ENCODE assay signal across 12 mouse cellular contexts in genomic region chr2:105659350-105659749, GRCm38 (mm10). TPM values are rescaled to one million over a fixed set of nuclear protein-coding genes. Genes with fewer than 3 reads are reported as not detected.
DNase-seq lines count a peak whose midpoint lies in the region; ATAC-seq and TF ChIP-seq lines count a peak whose summit lies in the region.
"Had no signal": no experiment of that assay in that cellular context is flagged by ENCODE, and none has a peak within 500 bp of the region (broad histone marks: within the 10 kb centered on the region; RNA-seq: fewer than 3 reads in every experiment).

No protein-coding gene starts in this region.

- no peak overlapping the region for H3K9ac ChIP-seq in forebrain, postnatal 0 days
- H3K9ac ChIP-seq in midbrain, embryonic 14.5 days (replicated peaks; ENCODE audit: low read length) = no peak overlapping the region
- H3K9ac ChIP-seq in stomach, postnatal 0 days (ENCODE audit: low read length) = no peak overlapping the region
- H3K9ac ChIP-seq: liver, embryonic 15.5 days had no signal

- no peaks in the 10 kb centered on the region for H3K9me3 ChIP-seq in heart, embryonic 10.5 days
- no peaks in the 10 kb centered on the region for H3K9me3 ChIP-seq in forebrain, postnatal 0 days (ENCODE audit: low read length)
- no peaks in the 10 kb centered on the region for H3K9me3 ChIP-seq in midbrain, embryonic 14.5 days (ENCODE audit: control insufficient read depth, low read length)
- H3K9me3 ChIP-seq in stomach, postnatal 0 days (ENCODE audit: control insufficient read depth, low read length) = no peaks in the 10 kb centered on the region
- H3K9me3 ChIP-seq: liver, embryonic 15.5 days had no signal

- H3K4me1 ChIP-seq in heart, embryonic 10.5 days = peaks cover 24% of the 10 kb centered on the region; the same call in 1 of the 2 replicates
- no peaks in the 10 kb centered on the region for H3K4me1 ChIP-seq in forebrain, postnatal 0 days (ENCODE audit: insufficient read depth)
- H3K4me1 ChIP-seq in midbrain, embryonic 14.5 days (ENCODE audit: control insufficient read depth, insufficient read depth, low read length) = no peaks in the 10 kb centered on the region
- no peaks in the 10 kb centered on the region for H3K4me1 ChIP-seq in stomach, postnatal 0 days (replicated peaks; ENCODE audit: control insufficient read depth, insufficient read depth)
- H3K4me1 ChIP-seq: liver, embryonic 15.5 days had no signal

- no peak overlapping the region for H3K27ac ChIP-seq in heart, embryonic 10.5 days
- no peak overlapping the region for H3K27ac ChIP-seq in forebrain, postnatal 0 days (ENCODE audit: low read depth, low read length)
- H3K27ac ChIP-seq in midbrain, embryonic 14.5 days (replicated peaks; ENCODE audit: low read depth, low read length) = no peak overlapping the region
- no peak overlapping the region for H3K27ac ChIP-seq in stomach, postnatal 0 days (replicated peaks)
- H3K27ac ChIP-seq: liver, embryonic 15.5 days had no signal

- DNase-seq in heart, embryonic 10.5 days (ENCODE audit: low spot score) = no peak
- DNase-seq in heart, postnatal 25 days (ENCODE audit: low spot score) = no peak
- DNase-seq in brain, embryonic 14.5 days (ENCODE audit: low read depth) = peak; percentile 31
- no peak for DNase-seq in forebrain, postnatal 0 days
- peak; percentile 3 for DNase-seq in midbrain, embryonic 14.5 days
- DNase-seq in kidney, postnatal 14 days = no peak
- DNase-seq in stomach, postnatal 0 days (ENCODE audit: low spot score) = no peak
- DNase-seq: gastrocnemius, postnatal 14 days; kidney, adult 2 months had no signal

- TF ChIP-seq EP300 in stomach, postnatal 0 days (optimal IDR thresholded peaks at IDR 0.05) = no peak

- H3K4me2 ChIP-seq in forebrain, postnatal 0 days (ENCODE audit: low read depth) = peak overlapping the region; percentile 28; the same call in 1 of the 2 replicates
- no peak overlapping the region for H3K4me2 ChIP-seq in midbrain, embryonic 14.5 days (ENCODE audit: low read length)
- no peak overlapping the region for H3K4me2 ChIP-seq in stomach, postnatal 0 days (replicated peaks; ENCODE audit: low read depth)
- H3K4me2 ChIP-seq: liver, embryonic 15.5 days had no signal

- no peak for ATAC-seq in forebrain, postnatal 0 days
- no peak for ATAC-seq in midbrain, embryonic 14.5 days (ENCODE audit: low FRiP score, low TSS enrichment)
- no peak for ATAC-seq in stomach, postnatal 0 days (ENCODE audit: low FRiP score, low TSS enrichment)
- ATAC-seq in monocyte, adult 5-6 weeks (replicated peaks; ENCODE audit: insufficient number of reproducible peaks, low FRiP score, low TSS enrichment, poor library complexity, severe bottlenecking) = no peak

- TF ChIP-seq CTCF in brain, embryonic 14.5 days (IDR thresholded peaks at IDR 0.05; ENCODE audit: borderline replicate concordance, extremely low read depth, insufficient read depth, insufficient read length) = no peak
- TF ChIP-seq CTCF in forebrain, postnatal 0 days (IDR thresholded peaks at IDR 0.05; ENCODE audit: low read depth) = no peak
- no peak for TF ChIP-seq CTCF in stomach, postnatal 0 days (IDR thresholded peaks at IDR 0.05; ENCODE audit: low read depth)

- peaks cover 97% of the 10 kb centered on the region for H3K27me3 ChIP-seq in heart, embryonic 10.5 days (ENCODE audit: insufficient read depth, poor library complexity, severe bottlenecking)
- peaks cover 46% of the 10 kb centered on the region for H3K27me3 ChIP-seq in forebrain, postnatal 0 days (ENCODE audit: insufficient read depth, low read length)
- peaks cover 94% of the 10 kb centered on the region for H3K27me3 ChIP-seq in midbrain, embryonic 14.5 days (ENCODE audit: control insufficient read depth, insufficient read depth, low read length)
- peaks cover 23% of the 10 kb centered on the region; the same call in 1 of the 2 replicates for H3K27me3 ChIP-seq in stomach, postnatal 0 days (ENCODE audit: control insufficient read depth, insufficient read depth, low read length)

- 4% methylated on average over 9 of the region's 9 CpGs for WGBS in heart, embryonic 10.5 days
- WGBS in forebrain, postnatal 0 days = 26% methylated on average over 9 of the region's 9 CpGs
- 4% methylated on average over 9 of the region's 9 CpGs for WGBS in midbrain, embryonic 14.5 days
- WGBS in stomach, postnatal 0 days = 7% methylated on average over 9 of the region's 9 CpGs

- intact Hi-C loops in heart, postnatal 25 days (cut with DNase I) = no loop called here

- no peak for TF ChIP-seq POLR2A in brain, embryonic 14.5 days (IDR thresholded peaks at IDR 0.05; ENCODE audit: borderline replicate concordance, extremely low read depth, insufficient read depth, insufficient read length, poor library complexity, severe bottlenecking)

- H3K4me3 ChIP-seq in heart, embryonic 10.5 days = peak overlapping the region; percentile 47
- no peak overlapping the region for H3K4me3 ChIP-seq in forebrain, postnatal 0 days (ENCODE audit: low read depth, low read length)
- H3K4me3 ChIP-seq in midbrain, embryonic 14.5 days (replicated peaks; ENCODE audit: low read depth, low read length) = no peak overlapping the region
- H3K4me3 ChIP-seq in stomach, postnatal 0 days (ENCODE audit: low read depth, low read length) = no peak overlapping the region
- H3K4me3 ChIP-seq: liver, embryonic 15.5 days had no signal

- no peaks in the 10 kb centered on the region for H3K36me3 ChIP-seq in heart, embryonic 10.5 days
- no peaks in the 10 kb centered on the region for H3K36me3 ChIP-seq in forebrain, postnatal 0 days (ENCODE audit: insufficient read depth)
- H3K36me3 ChIP-seq in midbrain, embryonic 14.5 days (ENCODE audit: control insufficient read depth, insufficient read depth, low read length) = no peaks in the 10 kb centered on the region
- no peaks in the 10 kb centered on the region for H3K36me3 ChIP-seq in stomach, postnatal 0 days (ENCODE audit: control insufficient read depth, insufficient read depth, low read length)
- H3K36me3 ChIP-seq: liver, embryonic 15.5 days had no signal

RNA-seq across cellular contexts. Expression of gene Pax6, which starts 9.3 kb away (rescaled TPM):
- 0.28 and 0.54 TPM in 2 replicates for polyA plus RNA-seq in heart, embryonic 10.5 days (2016; fragmentation: Nextera tagmentation; extraction: Ambion mirVana)
- total RNA-seq in heart, postnatal 25 days (2021) = not detected
- polyA plus RNA-seq in brain, embryonic 14.5 days (2012; rRNA removed) = 63.3 and 76.2 TPM in 2 replicates
- total RNA-seq in forebrain, postnatal 0 days (2014; rRNA removed) = 19.0 and 32.9 TPM in 2 replicates
- polyA plus RNA-seq in forebrain, postnatal 0 days (2015; fragmentation: Nextera tagmentation; extraction: Ambion mirVana) = 14.6 and 19.0 TPM in 2 replicates
- 20.7 and 22.9 TPM in 2 replicates for polyA plus RNA-seq in midbrain, embryonic 14.5 days (2014; fragmentation: Nextera tagmentation; extraction: Ambion mirVana)
- polyA plus RNA-seq in stomach, postnatal 0 days (2015; fragmentation: Nextera tagmentation; extraction: Ambion mirVana) = 0.63 and 0.67 TPM in 2 replicates
- not detected in 3 replicates for total RNA-seq in monocyte, adult 5-6 weeks (2017)
- total RNA-seq: megakaryocyte progenitor cell, adult 5-6 weeks had no signal
- polyA plus RNA-seq: kidney, adult 2 months; liver, embryonic 15.5 days had no signal

Comparison
In these comparisons a context has a peak if more than half of its experiments do, and no peak if none do; other contexts are left out.
1. DNase-seq: peak in brain, embryonic 14.5 days (single experiment) and midbrain, embryonic 14.5 days (single experiment); none in heart, embryonic 10.5 days (single experiment), heart, postnatal 25 days (single experiment), forebrain, postnatal 0 days (single experiment), kidney, postnatal 14 days (single experiment) and stomach, postnatal 0 days (single experiment).